In the genomic region with DNA sequence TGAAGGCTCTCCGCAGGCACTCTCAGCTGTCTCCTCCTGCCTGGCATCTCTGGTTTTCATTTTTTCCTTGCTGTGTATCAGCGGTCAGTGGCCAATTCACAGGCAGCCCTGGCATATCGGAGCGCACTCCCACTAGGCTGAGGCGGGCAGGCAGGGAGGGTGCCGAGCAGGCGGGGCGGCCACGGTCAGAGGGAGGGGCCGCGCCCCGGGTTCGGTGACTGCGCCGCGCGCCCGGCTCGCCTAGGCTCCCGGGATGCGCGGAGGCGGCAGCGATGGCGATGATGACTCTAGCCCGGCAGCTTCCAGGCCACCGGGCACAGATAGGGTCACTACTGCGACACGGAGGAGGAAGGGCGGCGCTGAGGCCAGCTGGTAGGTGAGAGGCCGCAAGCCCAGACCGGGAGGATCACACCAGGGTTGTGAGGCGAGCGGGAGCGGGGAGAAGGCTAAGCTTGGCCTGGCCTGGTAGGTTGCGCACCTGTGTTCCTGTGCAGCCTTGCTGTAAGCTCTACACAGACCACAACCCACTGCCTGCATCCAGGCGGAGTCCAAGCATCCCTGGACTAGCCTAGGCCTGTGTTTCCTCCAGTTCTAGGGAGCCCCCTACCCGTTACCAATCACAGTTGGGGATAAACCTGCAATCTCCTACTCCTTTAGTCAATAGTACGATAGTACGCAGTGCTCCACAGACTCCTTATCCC, we compare ENCODE assay signal across 8 mouse cellular contexts. TPM values are rescaled to one million over a fixed set of nuclear protein-coding genes. Genes with fewer than 3 reads are reported as not detected.
DNase-seq lines count a peak whose midpoint lies in the region; ATAC-seq and TF ChIP-seq lines count a peak whose summit lies in the region.

TSS of gene Gpr75 (plus strand) at position 188 of the 701 bp plus-strand sequence.
TSS of gene Asb3 (plus strand) at position 246 of the 701 bp plus-strand sequence.

- H3K4me3 ChIP-seq in liver, postnatal 0 days (ENCODE audit: low read depth, low read length), result peak within 1 kb of the TSS; percentile 34
- H3K4me3 ChIP-seq in neural tube, embryonic 15.5 days (replicated peaks), result peak within 1 kb of the TSS; percentile 69

- ATAC-seq in liver, postnatal 0 days, result peak; percentile 88
- peak; percentile 96 for ATAC-seq in neural tube, embryonic 15.5 days (ENCODE audit: low FRiP score)

- no peak for TF ChIP-seq EP300 in liver, postnatal 0 days (IDR thresholded peaks at IDR 0.05; ENCODE audit: low read depth)

- DNase-seq in ZHBTc4 (ENCODE audit: low read depth, low spot score), result peak; percentile 70
- DNase-seq in cerebellum, postnatal 36 days, result peak; percentile 84 to 87
- DNase-seq in frontal cortex, postnatal 10 days (ENCODE audit: low spot score in 2 of 2), result peak; percentile 25 to 64
- peak; percentile 63 for DNase-seq in heart, postnatal 4 days
- peak; percentile 37 to 61 for DNase-seq in layer of hippocampus, adult 8-10 months (ENCODE audit: low spot score in 2 of 2)
- DNase-seq in liver, postnatal 0 days, result peak; percentile 51
- peak; percentile 30 to 45 for DNase-seq in urinary bladder, postnatal 36 days (ENCODE audit: low spot score in 2 of 2)

- peak within 1 kb of the TSS; percentile 59 for H3K4me2 ChIP-seq in liver, postnatal 0 days (ENCODE audit: low read depth, low read length)
- peak within 1 kb of the TSS; percentile 82 for H3K4me2 ChIP-seq in neural tube, embryonic 15.5 days

- H3K27ac ChIP-seq in liver, postnatal 0 days (ENCODE audit: low read depth), result no peak within 1 kb of the TSS
- peak within 1 kb of the TSS; percentile 91 for H3K27ac ChIP-seq in neural tube, embryonic 15.5 days (replicated peaks)

- H3K27me3 ChIP-seq in liver, postnatal 0 days (ENCODE audit: insufficient read depth, low read length), result peaks cover 7% of the 10 kb centered on the region
- no peaks in the 10 kb centered on the region for H3K27me3 ChIP-seq in neural tube, embryonic 15.5 days (replicated peaks)

- H3K9me3 ChIP-seq in liver, postnatal 0 days (ENCODE audit: low read length), result no peaks in the 10 kb centered on the region
- H3K9me3 ChIP-seq in neural tube, embryonic 15.5 days (replicated peaks), result no peaks in the 10 kb centered on the region

- H3K36me3 ChIP-seq in liver, postnatal 0 days (replicated peaks; ENCODE audit: insufficient read depth, low read length), result peaks cover 4% of the 10 kb centered on the region; the same call in 1 of the 2 replicates
- H3K36me3 ChIP-seq in neural tube, embryonic 15.5 days, result peaks cover under 1% of the 10 kb centered on the region; the same call in 1 of the 2 replicates

- 0 out of 2 replicates have a peak within 1 kb of the TSS, but pooled peaks have one; percentile 30 for H3K9ac ChIP-seq in liver, postnatal 0 days (replicated peaks)
- peak within 1 kb of the TSS; percentile 77 for H3K9ac ChIP-seq in neural tube, embryonic 15.5 days (replicated peaks)

- 8% methylated on average over 41 of the region's 41 CpGs for whole genome bisulfite sequencing in liver, postnatal 0 days (ENCODE audit: insufficient replicate concordance)
- 1% methylated on average over 41 of the region's 41 CpGs for WGBS in neural tube, embryonic 15.5 days

- TF ChIP-seq CTCF in liver, postnatal 0 days (IDR thresholded peaks at IDR 0.05; ENCODE audit: low read depth), result no peak

- H3K4me1 ChIP-seq in liver, postnatal 0 days (ENCODE audit: insufficient read depth), result peaks cover 6% of the 10 kb centered on the region
- peaks cover 9% of the 10 kb centered on the region for H3K4me1 ChIP-seq in neural tube, embryonic 15.5 days

RNA-seq across cellular contexts. Expression of gene Gpr75, which starts in this region (rescaled TPM):
- under 1 TPM; 0.12 to 0.14 TPM for total RNA-seq in heart, postnatal 4 days (2021)
- 10 to 100 TPM; 11.3 to 14.1 (median 12.2) TPM for total RNA-seq in layer of hippocampus, adult 8-10 months (2022)
- polyA plus RNA-seq in liver, postnatal 0 days (2015; fragmentation: Nextera tagmentation; extraction: Ambion mirVana), result not detected in 2 replicates
- polyA plus RNA-seq in neural tube, embryonic 15.5 days (2015; fragmentation: Nextera tagmentation; extraction: Ambion mirVana), result 7.2 and 7.6 TPM in 2 replicates

RNA-seq across cellular contexts. Expression of gene Asb3, which starts in this region (rescaled TPM):
- total RNA-seq in heart, postnatal 4 days (2021), result 1 to 10 TPM; 8.6 TPM
- 10 to 100 TPM; 16.5 to 26.6 (median 20.6) TPM for total RNA-seq in layer of hippocampus, adult 8-10 months (2022)
- polyA plus RNA-seq in liver, postnatal 0 days (2015; fragmentation: Nextera tagmentation; extraction: Ambion mirVana), result 9.0 and 9.1 TPM in 2 replicates
- polyA plus RNA-seq in neural tube, embryonic 15.5 days (2015; fragmentation: Nextera tagmentation; extraction: Ambion mirVana), result 28.3 and 28.5 TPM in 2 replicates

Comparison
In these comparisons a context has a peak if more than half of its experiments do, and no peak if none do; other contexts are left out.
1. RNA of gene Gpr75 (total RNA-seq): 11.3 to 14.1 TPM in layer of hippocampus, adult 8-10 months; 0.12 to 0.14 TPM in heart, postnatal 4 days; every median in the first group is over 10 times any median in the second.
2. Peak in every context shown above with its lines, with median percentiles within 50 percentile points of each other: DNase-seq.